Mouse (Mus musculus): ENCODE data around the gene Celf3. TPM values are rescaled to one million over a fixed set of nuclear protein-coding genes. Genes with fewer than 3 reads are reported as not detected.
A peak's percentile ranks its signal among the peaks of the same experiment; 100 is the strongest.

Celf3 gene
- polyA plus RNA-seq, 1 experiment from 2014 or later, result 337 TPM

GRCm38 (mm10) chr3:94465632-94466430 is 12.3 kb upstream of the Celf3 start:
- Histone ChIP-seq H3K27ac (replicated peaks) (peak overlapping the region; percentile 97), H3K4me3 (no peak overlapping the region), H3K4me2 (replicated peaks) (no peak overlapping the region), H3K4me1 (peaks cover 33% of the 10 kb centered on the region), H3K36me3 (no peaks in the 10 kb centered on the region), H3K9ac (replicated peaks) (peak overlapping the region; percentile 24), H3K27me3 (no peaks in the 10 kb centered on the region), H3K9me3 (no peaks in the 10 kb centered on the region)
- peak; percentile 86 for ATAC-seq (replicated peaks)
- WGBS, result 19% methylated on average over 13 of the region's 13 CpGs

- ATAC-seq (replicated peaks), result no peak
- H3K36me3 ChIP-seq, result no peaks in the 10 kb centered on the region
- H3K9ac ChIP-seq (replicated peaks), result no peak overlapping the region
- H3K4me2 ChIP-seq (replicated peaks), result no peak overlapping the region
- H3K4me3 ChIP-seq, result no peak overlapping the region
- no peak overlapping the region for H3K27ac ChIP-seq (replicated peaks)
- peaks cover 39% of the 10 kb centered on the region for H3K4me1 ChIP-seq
- no peaks in the 10 kb centered on the region for H3K27me3 ChIP-seq
- no peaks in the 10 kb centered on the region for H3K9me3 ChIP-seq
- 67% methylated on average over 3 of the region's 3 CpGs for WGBS
These were observed 9.2 kb upstream of the Celf3 start for GRCm38 (mm10) chr3:94468931-94469330.

DNA sequence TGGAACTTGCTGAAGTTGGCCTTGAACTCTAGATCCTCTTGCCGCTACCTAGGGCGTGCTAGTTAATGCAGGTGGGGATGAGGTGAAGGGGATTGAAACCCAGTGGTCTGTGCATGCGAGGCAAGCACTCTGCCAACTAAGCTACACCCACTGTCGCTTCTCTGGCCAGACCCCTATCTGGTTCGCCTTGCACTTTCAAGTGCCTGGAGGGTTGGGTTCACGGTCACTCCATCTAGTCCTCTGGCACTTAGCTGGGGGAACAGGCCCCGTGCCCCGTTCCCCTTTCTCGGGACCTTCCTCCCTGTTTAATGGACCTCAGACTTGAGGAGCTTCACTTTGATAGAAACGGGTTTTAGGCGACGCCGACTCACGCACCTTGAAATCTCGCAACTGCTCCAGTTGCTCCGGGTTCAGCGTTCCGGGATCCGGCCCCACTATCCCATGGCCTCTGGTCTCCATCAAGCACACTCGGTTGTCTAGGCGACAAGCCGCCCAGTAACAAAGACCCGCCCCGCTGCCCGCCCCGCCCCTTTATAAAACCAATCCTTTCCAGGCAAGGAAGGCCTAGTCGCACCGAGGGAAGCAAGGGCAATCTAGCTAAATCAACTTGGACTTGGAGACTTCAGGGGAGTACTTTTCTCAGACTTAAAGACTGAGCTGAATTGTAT is 5.5 kb upstream of the Celf3 start:
- H3K9ac ChIP-seq (replicated peaks), result peak overlapping the region; percentile 31; the same call in 1 of the 2 replicates
- H3K4me2 ChIP-seq (replicated peaks), result peak overlapping the region; percentile 48
- peaks cover 21% of the 10 kb centered on the region for H3K4me1 ChIP-seq
- no peaks in the 10 kb centered on the region for H3K36me3 ChIP-seq
- 9% methylated on average over 28 of the region's 28 CpGs for WGBS
- H3K27me3 ChIP-seq, result no peaks in the 10 kb centered on the region
- ATAC-seq (replicated peaks), result peak; percentile 65
- no peaks in the 10 kb centered on the region for H3K9me3 ChIP-seq
- H3K27ac ChIP-seq (replicated peaks), result peak overlapping the region; percentile 64
- peak overlapping the region; percentile 29 for H3K4me3 ChIP-seq

DNA sequence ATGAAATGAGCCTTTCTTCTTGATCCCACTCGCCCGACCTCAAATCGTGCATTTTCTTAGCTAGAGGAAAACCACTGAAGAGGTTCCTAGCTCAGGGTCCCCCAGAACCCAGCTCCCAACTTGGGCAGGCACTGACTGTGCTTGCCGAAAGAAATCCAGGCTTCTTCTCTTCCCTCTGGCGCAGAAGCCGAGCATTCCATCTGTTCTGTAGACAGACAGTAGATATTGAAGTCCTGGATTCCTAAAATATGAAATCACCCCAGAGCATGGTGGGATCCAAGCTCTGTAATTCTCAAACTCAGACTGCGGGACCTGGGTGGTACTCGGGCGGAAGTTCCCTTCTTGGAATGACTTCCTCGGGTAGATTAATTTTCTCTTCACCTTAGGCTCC is 5.0 kb upstream of the Celf3 start:
- Histone ChIP-seq H3K9ac (replicated peaks) (no peak overlapping the region), H3K4me3 (no peak overlapping the region; the same call in 1 of the 2 replicates), H3K4me1 (peaks cover 21% of the 10 kb centered on the region), H3K27ac (replicated peaks) (peak overlapping the region; percentile 64), H3K9me3 (no peaks in the 10 kb centered on the region), H3K27me3 (no peaks in the 10 kb centered on the region), H3K4me2 (replicated peaks) (peak overlapping the region; percentile 48; the same call in 1 of the 2 replicates), H3K36me3 (no peaks in the 10 kb centered on the region)
- WGBS, result 37% methylated on average over 10 of the region's 10 CpGs
- ATAC-seq (replicated peaks), result no peak

GRCm38 (mm10) chr3:94473567-94474232 is 4.4 kb upstream of the Celf3 start:
- Histone ChIP-seq H3K27ac (replicated peaks) (peak overlapping the region; percentile 64), H3K4me2 (replicated peaks) (no peak overlapping the region), H3K9me3 (no peaks in the 10 kb centered on the region), H3K36me3 (no peaks in the 10 kb centered on the region), H3K9ac (replicated peaks) (no peak overlapping the region), H3K4me1 (peaks cover 21% of the 10 kb centered on the region), H3K27me3 (no peaks in the 10 kb centered on the region), H3K4me3 (no peak overlapping the region)
- WGBS, result 67% methylated on average over 5 of the region's 5 CpGs
- no peak for ATAC-seq (replicated peaks)

DNA sequence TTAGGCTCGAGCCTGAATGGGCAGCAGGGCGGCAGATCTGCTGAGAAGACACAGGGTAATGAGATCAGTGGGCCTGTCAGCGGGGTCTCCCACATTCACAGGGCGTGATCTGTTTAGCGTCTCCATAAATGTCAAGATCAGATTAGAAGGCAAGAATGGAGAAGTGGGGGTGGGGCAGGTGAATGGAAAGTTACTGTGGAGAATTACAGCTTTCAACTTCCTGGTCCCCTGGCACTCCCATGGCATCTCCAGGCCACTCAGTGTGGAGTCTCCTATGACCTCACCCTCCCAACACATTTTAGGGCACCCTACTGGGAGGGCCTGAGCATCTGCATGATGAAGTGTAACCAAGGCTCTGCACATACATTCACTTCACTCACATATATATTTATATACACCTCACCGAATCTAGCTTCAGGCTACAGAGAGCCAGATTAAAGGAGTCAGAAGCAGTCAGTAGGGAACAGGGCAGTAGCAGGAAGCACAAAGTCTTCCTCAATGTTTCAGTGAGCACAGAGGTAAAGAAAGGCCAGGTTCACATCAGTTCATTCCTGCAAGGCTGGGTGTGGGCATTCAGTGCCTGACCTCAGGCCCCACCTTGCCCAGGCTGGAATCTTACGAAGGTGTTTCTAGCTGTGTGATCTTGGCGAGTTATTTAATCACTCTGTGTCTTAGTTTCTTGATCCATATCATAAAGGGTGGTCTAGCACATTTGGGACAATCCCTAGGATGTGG is 1.6 kb upstream of the Celf3 start:
- no peak overlapping the region for H3K4me3 ChIP-seq
- H3K27me3 ChIP-seq, result no peaks in the 10 kb centered on the region
- H3K4me1 ChIP-seq, result peaks cover 45% of the 10 kb centered on the region
- H3K27ac ChIP-seq (replicated peaks), result peak overlapping the region; percentile 95; the same call in 1 of the 2 replicates
- no peaks in the 10 kb centered on the region for H3K9me3 ChIP-seq
- no peak for ATAC-seq (replicated peaks)
- 60% methylated on average over 8 of the region's 8 CpGs for WGBS
- peaks cover 6% of the 10 kb centered on the region; the same call in 1 of the 2 replicates for H3K36me3 ChIP-seq
- no peak overlapping the region for H3K4me2 ChIP-seq (replicated peaks)
- no peak overlapping the region for H3K9ac ChIP-seq (replicated peaks)

DNA sequence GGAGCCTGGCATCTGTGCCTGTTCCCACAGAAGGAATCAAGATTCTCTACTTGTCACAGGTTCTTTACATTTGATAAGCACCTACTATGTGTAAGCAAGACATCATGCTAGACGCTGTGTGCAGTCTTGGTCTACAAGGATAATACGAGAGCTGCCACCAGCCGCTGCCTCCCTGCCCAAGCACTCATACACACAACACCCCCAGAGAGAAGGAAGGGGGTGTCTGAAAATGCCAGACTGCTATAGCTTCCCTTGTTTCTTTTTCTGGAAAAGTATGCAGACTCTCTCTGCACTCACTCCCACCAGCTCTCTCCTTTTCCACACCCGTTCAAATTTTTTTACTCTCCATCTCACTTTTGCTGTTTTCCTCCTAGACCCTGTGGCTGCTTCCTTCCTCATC is 651 bp upstream of the Celf3 start:
- ATAC-seq (replicated peaks), result peak; percentile 19
- Histone ChIP-seq H3K27me3 (no peaks in the 10 kb centered on the region), H3K9me3 (no peaks in the 10 kb centered on the region), H3K4me2 (replicated peaks) (peak overlapping the region; percentile 86), H3K27ac (replicated peaks) (peak overlapping the region; percentile 95), H3K4me1 (peaks cover 52% of the 10 kb centered on the region), H3K9ac (replicated peaks) (peak overlapping the region; percentile 86), H3K36me3 (peaks cover 11% of the 10 kb centered on the region), H3K4me3 (peak overlapping the region; percentile 69)
- 13% methylated on average over 4 of the region's 4 CpGs for WGBS

DNA sequence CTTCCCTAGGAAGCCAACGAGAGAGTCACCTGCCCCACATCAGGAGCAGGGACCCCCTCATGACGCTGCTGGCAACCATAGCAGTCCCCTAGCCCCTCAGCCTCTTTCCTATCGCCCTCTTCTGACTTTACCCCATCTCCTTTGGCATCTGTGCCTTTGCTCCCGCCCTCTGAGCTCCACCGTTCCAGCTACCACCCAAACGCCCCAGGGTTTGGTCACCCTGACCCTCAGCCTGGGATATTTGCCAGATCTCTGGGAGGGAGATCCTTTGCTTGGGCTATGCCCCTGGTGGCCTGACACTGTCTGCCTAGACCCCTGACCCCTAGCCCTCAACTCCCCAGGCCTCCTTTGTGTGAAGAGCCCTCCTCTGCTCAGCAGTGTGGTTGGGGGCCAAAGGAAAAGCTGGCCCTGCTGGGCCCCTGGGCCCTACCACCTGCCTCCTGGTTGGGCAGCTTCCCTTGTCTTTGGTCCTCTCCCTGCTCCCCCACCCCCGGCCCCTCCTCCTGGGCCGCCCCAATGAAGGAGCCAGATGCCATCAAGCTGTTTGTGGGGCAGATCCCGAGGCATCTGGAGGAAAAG is 585 bp downstream of the Celf3 start:
- peak overlapping the region; percentile 69 for H3K4me3 ChIP-seq
- H3K27me3 ChIP-seq, result no peaks in the 10 kb centered on the region
- H3K4me2 ChIP-seq (replicated peaks), result peak overlapping the region; percentile 86
- no peak; the same call in 1 of the 2 replicates for ATAC-seq (replicated peaks)
- peaks cover 56% of the 10 kb centered on the region for H3K4me1 ChIP-seq
- H3K9ac ChIP-seq (replicated peaks), result peak overlapping the region; percentile 86
- H3K27ac ChIP-seq (replicated peaks), result peak overlapping the region; percentile 95
- H3K36me3 ChIP-seq, result peaks cover 14% of the 10 kb centered on the region
- no peaks in the 10 kb centered on the region for H3K9me3 ChIP-seq
- WGBS, result 4% methylated on average over 9 of the region's 9 CpGs

- Histone ChIP-seq H3K9ac (replicated peaks) (peak overlapping the region; percentile 86), H3K27ac (replicated peaks) (0 out of 2 replicates have a peak overlapping the region, but pooled peaks have one; percentile 95), H3K4me3 (peak overlapping the region; percentile 69), H3K36me3 (peaks cover 14% of the 10 kb centered on the region), H3K27me3 (no peaks in the 10 kb centered on the region), H3K4me2 (replicated peaks) (peak overlapping the region; percentile 86), H3K9me3 (no peaks in the 10 kb centered on the region), H3K4me1 (peaks cover 65% of the 10 kb centered on the region)
- 20% methylated on average over 11 of the region's 11 CpGs for WGBS
- no peak for ATAC-seq (replicated peaks)
These were observed 1.5 kb downstream of the Celf3 start for GRCm38 (mm10) chr3:94479564-94479963.

- Histone ChIP-seq H3K4me1 (peaks cover 73% of the 10 kb centered on the region), H3K27ac (replicated peaks) (peak within 1 kb of the TSS; percentile 95), H3K9ac (replicated peaks) (peak within 1 kb of the TSS; percentile 86), H3K4me3 (peak within 1 kb of the TSS; percentile 69), H3K9me3 (no peaks in the 10 kb centered on the region), H3K27me3 (no peaks in the 10 kb centered on the region), H3K36me3 (peaks cover 15% of the 10 kb centered on the region), H3K4me2 (replicated peaks) (peak within 1 kb of the TSS; percentile 86)
- no peak for ATAC-seq (replicated peaks)
- 16% methylated on average over 16 of the region's 16 CpGs for WGBS
These were observed 2.3 kb downstream of the Celf3 start, which contains the start of gene Riiad1 for GRCm38 (mm10) chr3:94480291-94480884. Riiad1 (minus strand) TSS chr3:94480341.

GRCm38 (mm10) chr3:94481429-94481828 is 3.3 kb downstream of the Celf3 start:
- Histone ChIP-seq H3K4me1 (peaks cover 83% of the 10 kb centered on the region), H3K36me3 (peaks cover 25% of the 10 kb centered on the region), H3K4me2 (replicated peaks) (peak overlapping the region; percentile 86; the same call in 1 of the 2 replicates), H3K27ac (replicated peaks) (peak overlapping the region; percentile 93), H3K4me3 (no peak overlapping the region), H3K9me3 (no peaks in the 10 kb centered on the region), H3K27me3 (no peaks in the 10 kb centered on the region), H3K9ac (replicated peaks) (0 out of 2 replicates have a peak overlapping the region, but pooled peaks have one; percentile 19)
- WGBS, result 68% methylated on average over 4 of the region's 4 CpGs
- ATAC-seq (replicated peaks), result no peak
